Mouse (Mus musculus) ovary, postnatal 14 days (tissue): ENCODE measurements around the gene Slc25a22.

Experiments used
- DNase-seq: peaks from one replicate; pipeline ENCODE4 v3.0.0; 2022; ENCODE audit warnings: low spot score

Slc25a22 gene

GRCm38 (mm10) chr7:141437178-141438120 lies at the start of gene Slc25a22:
Gene Slc25a22, minus strand, starts transcription at chr7:141437892.
- peak; percentile 76 for DNase-seq

DNA sequence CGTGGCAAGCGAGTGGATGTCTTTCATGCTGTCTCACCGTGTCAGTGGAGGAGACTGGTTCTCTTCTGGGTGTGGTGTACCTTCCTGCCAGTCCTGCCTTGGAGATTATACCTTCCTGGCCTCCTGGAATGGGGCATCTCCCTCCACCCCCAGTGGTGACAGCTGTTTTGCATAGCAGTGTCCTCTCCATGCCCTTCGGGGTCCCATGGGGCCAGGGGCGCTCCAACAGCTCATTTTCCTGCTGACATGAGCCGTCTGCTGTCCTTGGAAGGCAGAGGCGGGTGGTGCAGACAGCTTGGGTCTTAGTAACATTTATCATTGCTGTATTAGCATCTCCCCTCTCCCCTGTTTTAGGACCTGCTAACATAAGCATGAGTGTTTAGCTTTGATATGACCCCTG lies 49.4 kb upstream of the Slc25a22 start:
- no peak for DNase-seq

GRCm38 (mm10) chr7:141486239-141486638 lies 48.5 kb upstream of the Slc25a22 start:
- no peak for DNase-seq

DNA sequence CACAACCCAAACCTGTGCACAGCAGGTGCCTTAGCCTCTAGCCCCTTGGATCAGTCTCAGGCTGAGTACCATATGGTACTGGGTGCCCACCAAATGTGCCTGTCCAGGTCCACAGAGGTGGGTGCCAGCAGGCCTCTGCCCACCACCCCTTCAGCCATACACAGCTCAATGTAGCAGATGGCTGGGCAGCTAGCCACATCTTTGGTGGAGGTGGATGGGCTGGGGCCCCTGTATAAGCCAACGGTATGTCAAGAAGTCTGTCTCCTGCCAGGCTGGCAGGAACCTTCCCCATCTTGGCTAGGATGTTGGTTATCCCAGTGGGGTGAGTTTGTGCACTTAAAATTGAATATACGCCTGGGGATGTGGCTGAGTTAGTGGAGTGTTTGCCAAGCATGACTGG lies 47.9 kb upstream of the Slc25a22 start:
- no peak for DNase-seq

- DNase-seq = no peak
Measured at GRCm38 (mm10) chr7:141485186-141485585, 47.5 kb upstream of the Slc25a22 start.

DNA sequence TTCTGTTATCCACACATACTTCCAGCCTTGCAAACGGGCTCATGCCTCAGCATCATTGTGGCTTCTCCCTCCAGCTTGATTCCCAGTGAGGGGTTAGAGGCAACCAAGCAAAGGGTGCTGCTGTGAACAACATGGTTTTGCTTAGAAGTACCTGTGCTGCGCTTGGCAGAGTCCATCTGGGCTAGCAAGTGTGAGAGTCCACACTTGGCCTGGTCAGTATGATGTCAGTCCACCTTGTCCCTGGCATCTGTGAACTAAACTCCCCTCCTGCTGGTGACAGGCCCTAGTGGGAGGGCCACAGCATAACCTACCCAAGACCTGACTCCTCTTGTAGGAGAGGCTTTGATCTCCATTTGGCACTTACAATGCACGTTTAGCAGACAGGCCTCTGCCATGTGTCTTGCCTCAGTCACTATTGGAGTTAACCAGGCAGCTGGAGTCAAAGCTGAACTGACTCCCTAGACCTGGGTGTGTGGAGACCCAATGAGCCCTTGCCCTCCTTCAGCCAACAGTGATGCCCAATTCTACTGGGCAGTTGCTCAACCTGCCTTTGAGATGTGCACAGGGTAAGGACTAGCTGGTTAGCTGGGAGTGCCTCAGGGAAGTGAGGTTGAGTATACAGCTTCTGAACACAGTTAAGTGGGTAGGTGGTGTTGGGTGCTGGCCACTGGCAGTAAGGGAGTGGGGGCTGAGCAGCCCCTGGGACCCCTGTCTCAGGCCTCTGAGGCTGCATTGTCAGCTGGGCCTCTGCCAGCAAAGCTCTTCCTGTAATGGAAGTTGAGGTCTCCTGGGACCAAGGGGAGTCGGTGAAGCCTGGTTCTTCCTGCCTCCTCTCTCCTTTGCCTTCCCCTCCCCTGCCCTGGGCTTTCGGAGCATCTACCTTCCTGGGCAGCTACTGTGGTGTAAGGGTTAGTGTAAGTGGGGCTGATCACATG lies 46.8 kb upstream of the Slc25a22 start:
- no peak for DNase-seq

- DNase-seq = no peak
Measured at GRCm38 (mm10) chr7:141483114-141483653, 45.5 kb upstream of the Slc25a22 start.

DNA sequence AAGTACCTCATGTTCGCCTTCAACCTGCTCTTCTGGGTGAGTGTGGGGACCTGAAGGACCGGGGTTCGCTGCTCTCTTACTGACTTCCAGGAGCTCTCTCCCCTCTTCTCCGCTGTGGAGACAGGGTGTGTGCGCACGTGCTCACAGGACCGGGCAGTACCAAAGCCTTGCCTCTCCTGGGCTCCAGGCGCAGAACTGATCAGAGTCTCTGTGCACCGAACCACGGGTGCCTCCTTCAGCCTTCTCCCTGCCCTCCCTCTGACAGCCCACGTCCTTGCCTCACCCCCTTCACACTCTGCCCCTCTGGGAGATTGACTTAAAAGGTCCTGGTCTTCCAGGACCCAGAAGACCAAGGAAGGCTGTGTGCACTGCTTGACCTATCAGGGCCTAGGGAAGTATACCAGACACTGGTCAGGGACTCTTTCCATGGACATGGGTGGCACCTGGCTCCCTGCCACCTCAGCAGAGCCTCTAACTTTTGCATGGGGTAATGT lies 44.9 kb upstream of the Slc25a22 start:
- no peak for DNase-seq

GRCm38 (mm10) chr7:141481498-141482401 lies 44.1 kb upstream of the Slc25a22 start:
- no peak for DNase-seq

DNA sequence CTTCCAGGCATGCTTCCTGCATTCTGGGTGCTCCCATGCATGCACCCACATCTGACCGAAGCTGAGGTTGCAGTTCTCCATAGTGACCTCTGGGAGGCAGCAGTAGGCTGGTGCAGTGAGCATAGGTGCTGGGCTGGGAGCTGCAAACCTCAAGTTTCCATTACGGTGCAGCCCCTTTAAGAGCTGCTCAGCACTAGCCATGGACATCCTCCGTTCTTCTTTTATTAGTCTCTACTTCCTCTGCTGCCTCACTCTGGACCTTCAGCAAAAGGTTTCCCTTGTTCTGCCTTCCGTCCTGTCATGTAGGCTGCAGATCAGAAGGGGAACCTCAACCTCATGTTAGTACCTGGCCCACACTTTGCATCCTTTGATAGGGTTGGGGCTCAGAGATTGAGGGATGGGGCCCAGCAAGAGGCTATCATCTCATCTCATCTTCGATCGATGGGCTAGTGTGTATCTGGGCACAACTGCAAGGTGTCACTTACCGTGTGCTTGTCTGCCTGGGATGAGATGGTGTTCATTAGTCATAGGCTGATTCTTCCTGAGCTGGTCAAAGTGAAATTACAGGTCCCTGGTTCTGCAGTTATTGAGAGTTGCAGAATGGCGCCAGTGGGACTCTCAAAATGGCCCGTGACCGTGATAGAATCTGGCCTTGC lies 43.3 kb upstream of the Slc25a22 start:
- no peak for DNase-seq

DNA sequence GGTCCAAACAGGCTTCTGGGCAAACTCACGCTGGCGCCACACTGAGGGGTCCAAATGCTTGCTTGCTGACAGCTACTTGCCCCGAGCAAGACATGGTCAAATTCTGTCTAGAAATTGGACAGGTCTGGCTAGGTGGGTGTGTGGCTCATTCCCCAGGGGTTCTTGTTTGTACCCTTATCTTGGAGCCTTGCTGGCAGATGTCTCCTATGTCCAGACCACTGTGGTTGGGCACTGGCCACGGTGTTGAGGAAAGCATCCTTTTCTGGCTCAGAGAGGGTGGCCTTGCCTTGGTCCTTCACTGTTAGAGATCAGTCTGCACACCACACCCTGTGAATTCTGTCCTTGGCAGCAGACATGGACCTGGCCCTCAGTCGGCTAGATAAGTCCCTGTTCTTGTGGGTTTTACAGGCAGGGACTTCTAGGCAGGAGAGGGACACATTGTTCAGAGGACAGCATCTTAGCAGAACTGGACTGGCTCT lies 40.6 kb upstream of the Slc25a22 start:
- DNase-seq = no peak

GRCm38 (mm10) chr7:141477578-141478269 lies 40.0 kb upstream of the Slc25a22 start:
- DNase-seq = no peak

DNA sequence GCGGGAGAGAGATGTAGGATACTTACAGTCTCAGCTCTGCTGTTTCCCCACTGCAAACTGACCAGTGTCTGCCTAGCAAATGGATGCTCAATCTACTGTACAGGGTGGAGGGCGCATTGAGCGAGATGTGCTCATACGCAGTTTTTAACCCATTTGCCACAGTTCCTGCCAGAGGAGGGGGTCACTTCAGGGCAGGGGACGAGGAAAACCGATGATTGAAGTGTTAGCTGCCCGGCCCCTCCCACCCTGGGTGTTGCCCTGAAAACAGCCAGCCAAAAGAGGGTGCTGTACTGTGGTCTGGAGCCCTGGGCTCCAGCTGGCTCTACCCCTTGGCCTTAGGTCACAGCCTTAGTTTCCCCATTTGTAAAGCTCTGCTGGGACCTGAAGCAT lies 39.3 kb upstream of the Slc25a22 start:
- no peak for DNase-seq

DNA sequence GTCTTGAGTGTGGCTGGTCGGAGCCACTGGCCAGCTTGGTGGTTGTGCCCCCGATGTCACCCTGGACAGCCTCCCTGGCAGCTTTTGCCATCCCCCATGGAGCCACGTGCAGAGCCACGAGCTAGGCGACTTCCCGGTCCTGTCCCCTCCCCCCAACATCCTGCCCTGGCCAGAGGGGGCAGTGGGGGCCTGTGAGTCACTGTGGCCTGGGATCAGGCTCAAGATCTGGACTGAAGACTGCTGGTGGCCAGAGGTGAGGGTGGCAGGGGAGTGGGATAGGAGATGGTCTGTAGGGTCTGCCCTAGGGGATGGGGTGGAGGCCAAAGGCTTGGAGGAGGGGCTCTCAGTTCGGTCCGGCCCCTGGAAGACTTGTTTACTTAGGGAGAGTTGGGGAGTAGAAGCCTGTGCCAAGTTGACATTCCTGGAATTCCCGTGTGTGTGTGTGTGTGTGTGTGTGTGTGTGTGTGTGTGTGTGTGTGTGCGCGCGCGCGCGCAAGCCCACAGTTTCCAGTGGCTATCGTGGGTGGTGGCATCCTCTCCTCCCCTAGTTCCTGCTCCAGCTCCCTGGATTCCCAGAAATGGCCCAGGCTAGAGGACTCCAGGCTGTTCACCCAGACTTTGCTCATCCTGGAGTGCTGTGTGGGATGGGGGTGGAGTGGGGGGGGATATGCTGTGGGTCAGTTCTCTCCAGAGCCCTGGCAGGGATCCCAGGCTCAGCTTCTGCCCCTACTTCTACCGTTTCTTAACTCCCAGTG lies 38.7 kb upstream of the Slc25a22 start:
- DNase-seq = peak; percentile 67

GRCm38 (mm10) chr7:141475805-141476158 lies 38.1 kb upstream of the Slc25a22 start:
- no peak for DNase-seq

DNA sequence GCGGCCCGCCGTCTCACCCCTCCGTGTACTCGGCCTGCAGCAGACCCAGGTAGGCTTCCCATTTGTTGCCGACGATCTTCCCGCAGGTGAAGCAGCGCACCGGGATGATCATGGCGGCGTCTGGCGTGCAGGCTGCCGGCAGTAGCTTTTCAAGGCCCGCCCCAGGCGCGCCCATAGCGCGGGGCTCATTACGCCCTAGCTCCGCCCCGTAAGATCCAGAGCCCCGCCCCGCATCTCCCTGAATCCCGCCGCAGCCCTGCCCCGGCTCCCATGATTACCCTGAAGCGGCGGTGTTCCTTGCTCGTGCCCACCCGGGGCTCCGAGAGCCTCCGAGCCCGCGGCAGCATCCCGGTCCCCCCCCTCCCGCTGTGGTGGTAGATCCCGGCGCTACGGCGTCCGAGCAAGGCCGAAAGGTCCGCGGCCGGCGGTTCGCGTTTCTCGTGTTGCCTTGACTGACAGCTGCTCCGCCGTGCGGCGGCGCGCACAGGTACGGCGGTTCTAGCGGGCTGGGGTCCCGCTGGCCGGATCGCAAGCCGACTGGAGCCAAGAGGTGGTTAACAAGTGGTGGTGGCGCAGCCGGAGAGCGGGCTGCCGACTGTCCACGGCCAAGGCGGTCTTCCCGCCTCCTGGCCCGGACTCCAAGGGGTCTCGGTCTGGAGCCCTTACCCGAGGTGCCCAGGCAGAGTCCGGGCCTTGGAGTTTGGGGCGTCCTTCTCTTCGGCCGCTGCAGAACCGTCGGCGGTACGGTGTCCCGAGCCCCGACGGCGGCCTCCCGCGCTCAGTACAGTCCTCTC lies 37.5 kb upstream of the Slc25a22 start, which contains the start of the genes Polr2l and Tspan4:
TSS of gene Polr2l (minus strand) at position 122 of the 794 bp plus-strand sequence.
TSS of gene Tspan4 (plus strand) at position 230 of the 794 bp plus-strand sequence.
- DNase-seq = peak; percentile 75

GRCm38 (mm10) chr7:141474160-141474559 lies 36.5 kb upstream of the Slc25a22 start:
- no peak for DNase-seq

DNA sequence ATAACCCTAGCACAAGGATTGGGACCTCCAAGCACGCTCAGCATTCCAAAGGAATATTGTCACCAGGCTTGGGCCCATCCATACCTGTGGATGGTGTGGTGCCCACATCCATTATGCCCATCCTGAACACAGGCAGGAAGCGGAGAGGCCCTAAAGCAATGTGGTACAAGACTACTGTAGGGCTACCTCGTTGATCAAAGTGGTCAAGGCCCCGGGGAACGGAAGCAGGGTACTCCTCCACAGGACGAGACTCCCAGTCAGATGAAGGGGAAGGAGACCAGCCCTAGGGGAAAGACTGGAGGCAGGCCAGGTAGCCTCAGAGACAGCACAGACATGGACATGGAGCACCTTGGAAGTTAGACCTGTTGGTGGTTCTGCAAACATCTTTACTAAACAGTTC lies 35.1 kb upstream of the Slc25a22 start:
- no peak for DNase-seq
